Mouse (Mus musculus) liver, embryonic 14.5 days (tissue): Measurements from ENCODE around the gene Gstp2.

Experiments used
- CTCF ChIP-seq: IDR thresholded peaks from 2 replicates; pipeline ENCODE4 v1.5.1; 2016; ENCODE audit warnings: antibody characterized with exemption, low read depth, control low read depth
- EP300 ChIP-seq: IDR thresholded peaks from 2 replicates; pipeline ENCODE4 v1.6.1; 2016; ENCODE audit warnings: antibody characterized with exemption, low read depth

DNA sequence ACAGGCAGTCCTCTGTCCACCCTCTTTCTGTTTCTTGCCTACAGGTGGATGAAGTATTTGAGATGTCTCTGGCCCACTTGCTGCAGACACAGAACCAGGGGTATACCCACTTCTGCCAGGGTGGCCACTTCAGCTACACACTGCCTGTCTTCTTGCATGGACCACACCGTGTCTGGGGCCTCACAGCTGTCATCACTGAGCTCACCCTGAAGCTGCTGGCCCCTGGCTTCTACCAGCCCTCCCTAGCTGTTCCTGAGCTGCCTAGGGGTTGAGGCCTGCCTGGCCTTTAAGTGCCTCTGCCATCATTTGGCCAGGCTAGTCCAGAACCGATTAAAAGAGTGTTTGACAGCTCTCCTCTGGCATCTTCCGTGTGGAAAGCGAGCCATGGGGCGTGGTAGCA, 44.1 kb downstream of the Gstp2 start:
- TF ChIP-seq CTCF (no peak), EP300 (no peak)
